Mouse (Mus musculus): Measurements from ENCODE around the gene Cmss1.

- TF ChIP-seq CTCF (IDR thresholded peaks at IDR 0.05; ENCODE audit: low read depth) (no peak), EP300 (IDR thresholded peaks at IDR 0.05; ENCODE audit: low read depth) (no peak)
Measured at GRCm38 (mm10) chr16:57634766-57635165, 28.1 kb upstream of the Cmss1 start.

Data from liver, postnatal 0 days (tissue).